Mouse (Mus musculus) bone marrow macrophage, adult 2 months (primary cell): ENCODE measurements around the gene Ppp2r2c. TPM values are rescaled to one million over a fixed set of nuclear protein-coding genes. Genes with fewer than 3 reads are reported as not detected.

ENCODE experiments used
- H3K27ac ChIP-seq: 2 replicates; pipeline ENCODE4 v1.5.1; 2012; ENCODE audit warnings: low read depth, low read length; ENCODE audit not compliant: insufficient read depth
- H3K4me1 ChIP-seq: 2 replicates; pipeline ENCODE4 v1.6.1; 2012; ENCODE audit warnings: low read length; ENCODE audit not compliant: control insufficient read depth, insufficient read depth
- H3K4me3 ChIP-seq: 2 replicates; pipeline ENCODE4 v1.5.1; 2012; ENCODE audit warnings: mild to moderate bottlenecking, low read length, moderate library complexity; ENCODE audit not compliant: insufficient read depth
- CTCF ChIP-seq: IDR thresholded peaks from 2 replicates; pipeline ENCODE4 v1.5.1; 2012; ENCODE audit warnings: low read depth, mild to moderate bottlenecking, low read length, moderate library complexity
- POLR2A ChIP-seq: IDR thresholded peaks from 2 replicates; pipeline ENCODE4 v1.6.1; 2012; ENCODE audit warnings: mild to moderate bottlenecking, low read depth, low read length, borderline replicate concordance
- polyA plus RNA-seq: library from polyadenylated mRNA; stranded (reverse); fragments of >200 nt; gene quantifications from 2 replicates; pipeline ENCODE4 v1.2.4, GENCODE M21; 2012; ENCODE audit not compliant: missing spikeins, insufficient read depth, insufficient read length

Ppp2r2c gene
- not detected in 2 replicates for polyA plus RNA-seq

DNA sequence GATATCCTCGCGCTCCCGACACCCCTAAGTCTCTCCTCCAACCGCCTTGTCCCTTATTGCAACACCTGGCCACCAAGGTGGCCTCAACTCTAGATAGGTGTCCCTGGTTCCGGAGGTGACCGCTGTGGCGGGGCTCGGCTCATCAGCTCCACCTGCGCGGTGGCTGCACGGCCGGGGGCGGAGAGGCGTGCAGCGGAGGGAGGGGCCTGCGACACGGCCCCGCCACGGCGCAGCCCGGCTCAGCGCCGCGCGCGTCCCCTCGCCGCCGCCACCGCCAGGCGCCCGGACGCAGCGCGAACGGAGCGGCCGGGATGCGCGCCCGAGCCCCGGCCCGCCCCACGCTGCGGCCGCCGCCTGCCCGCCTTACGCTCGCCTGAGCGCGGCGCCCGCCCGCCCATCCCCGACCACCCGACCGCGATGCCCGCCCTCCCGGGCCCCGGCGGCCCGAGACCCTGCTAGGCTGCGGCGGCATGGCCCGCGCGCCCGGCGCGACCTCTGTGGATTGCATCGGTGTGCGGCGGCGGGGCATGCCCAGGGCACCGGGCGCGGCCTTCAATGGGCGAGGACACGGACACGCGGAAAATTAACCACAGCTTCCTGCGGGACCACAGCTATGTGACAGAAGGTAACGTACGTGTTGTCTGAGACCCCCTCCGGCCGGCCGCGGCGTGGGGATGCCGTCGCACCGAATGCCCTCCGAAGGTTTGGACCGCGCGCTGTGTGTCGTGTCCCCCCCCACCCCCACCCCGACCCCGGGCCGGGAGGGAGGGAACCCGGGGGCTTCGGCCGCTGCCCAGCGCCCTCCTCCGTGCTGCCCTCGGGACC is at the start of gene Ppp2r2c:
TSS of gene Ppp2r2c (plus strand) at position 248 of the 825 bp plus-strand sequence.
- H3K4me1 ChIP-seq = no peaks in the 10 kb centered on the region
- H3K27ac ChIP-seq = no peak within 1 kb of the TSS
- H3K4me3 ChIP-seq = no peak within 1 kb of the TSS
- TF ChIP-seq POLR2A (no peak), CTCF (no peak)

DNA sequence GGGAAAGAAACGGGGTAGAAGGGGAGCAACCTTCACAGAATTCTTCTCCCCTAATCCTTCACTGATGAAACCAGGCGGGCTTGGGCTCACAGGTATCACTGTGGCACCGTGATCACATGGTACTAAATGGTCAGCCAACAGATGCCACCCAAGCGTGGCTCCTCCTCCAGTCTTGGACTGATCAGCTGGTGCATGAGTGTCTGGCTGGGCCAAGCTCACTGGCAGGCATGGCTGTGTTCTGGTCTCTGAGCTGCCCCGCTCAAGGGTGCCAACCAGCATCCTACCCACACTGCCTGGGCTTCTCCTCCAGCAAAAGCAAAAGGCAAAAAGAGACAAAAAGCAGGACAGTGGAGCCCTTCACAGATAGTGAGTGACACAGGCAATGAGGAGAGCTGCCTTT is 48.6 kb upstream of the Ppp2r2c start:
- no peak overlapping the region for H3K4me3 ChIP-seq
- peaks cover 9% of the 10 kb centered on the region for H3K4me1 ChIP-seq
- TF ChIP-seq POLR2A (no peak), CTCF (no peak)
- no peak overlapping the region for H3K27ac ChIP-seq

DNA sequence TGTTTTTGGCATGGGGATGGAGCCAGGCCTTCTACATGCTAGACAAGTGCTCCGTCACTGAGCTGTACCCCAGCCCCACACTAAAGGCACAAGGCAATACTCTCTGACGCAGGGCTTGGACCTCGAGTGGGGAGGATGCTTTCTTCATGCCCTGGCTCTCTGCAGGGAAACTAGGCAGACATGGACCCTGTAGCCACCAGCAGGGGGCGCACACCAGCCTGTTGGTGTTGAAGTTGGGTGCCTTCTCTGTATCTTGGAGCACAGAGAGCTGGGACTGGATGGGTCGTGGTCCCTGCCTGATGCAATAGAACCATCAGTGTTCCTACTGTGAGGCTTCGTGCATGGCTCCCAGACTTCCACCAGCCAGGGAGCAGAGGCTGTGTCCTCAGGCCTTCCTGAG is 48.2 kb upstream of the Ppp2r2c start:
- no peak overlapping the region for H3K4me3 ChIP-seq
- TF ChIP-seq CTCF (peak; percentile 84), POLR2A (no peak)
- H3K4me1 ChIP-seq = peaks cover 5% of the 10 kb centered on the region
- no peak overlapping the region for H3K27ac ChIP-seq

DNA sequence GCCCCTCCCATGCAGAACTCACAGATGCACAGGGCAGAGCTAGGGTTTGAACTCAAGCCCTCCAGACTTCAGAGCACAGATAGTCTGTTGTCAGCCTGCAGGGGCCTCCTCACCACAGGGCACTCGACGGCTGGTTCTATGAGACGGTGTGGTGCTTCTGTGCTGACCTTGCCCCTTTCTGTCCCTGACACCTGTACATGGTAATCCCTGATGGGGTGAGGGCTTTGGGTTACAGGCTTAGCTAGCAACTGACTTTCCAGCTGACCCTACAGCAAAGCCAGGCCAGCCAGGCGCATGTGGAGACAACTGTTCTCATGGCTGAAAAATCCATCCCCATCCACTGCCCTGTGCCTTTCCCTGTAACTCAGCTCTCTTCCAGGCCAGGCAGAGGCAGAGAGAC is 45.4 kb upstream of the Ppp2r2c start:
- TF ChIP-seq POLR2A (no peak), CTCF (no peak)
- Histone ChIP-seq H3K4me3 (no peak overlapping the region), H3K4me1 (no peaks in the 10 kb centered on the region), H3K27ac (no peak overlapping the region)

DNA sequence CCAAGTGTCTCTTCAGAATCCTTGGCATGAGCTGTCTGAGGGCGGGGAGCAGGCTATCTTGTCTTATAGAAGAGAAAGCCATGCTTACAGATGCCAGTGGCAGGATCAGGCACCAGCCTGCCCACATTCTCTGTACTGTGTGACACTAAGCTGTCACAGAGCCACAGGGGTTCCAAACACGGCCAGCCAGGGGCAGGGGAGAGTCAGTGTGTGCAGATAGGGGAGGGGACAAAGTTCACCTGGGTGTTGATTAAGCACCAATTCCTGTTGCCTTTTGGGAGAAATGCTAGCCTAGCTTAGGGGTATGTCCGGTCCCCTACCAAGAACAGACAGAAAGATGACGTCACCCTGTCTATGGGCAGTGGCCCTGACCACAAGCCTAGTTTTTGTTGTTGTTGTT is 39.2 kb upstream of the Ppp2r2c start:
- H3K4me1 ChIP-seq = peaks cover 12% of the 10 kb centered on the region
- H3K27ac ChIP-seq = no peak overlapping the region
- no peak overlapping the region for H3K4me3 ChIP-seq
- no peak for TF ChIP-seq POLR2A

DNA sequence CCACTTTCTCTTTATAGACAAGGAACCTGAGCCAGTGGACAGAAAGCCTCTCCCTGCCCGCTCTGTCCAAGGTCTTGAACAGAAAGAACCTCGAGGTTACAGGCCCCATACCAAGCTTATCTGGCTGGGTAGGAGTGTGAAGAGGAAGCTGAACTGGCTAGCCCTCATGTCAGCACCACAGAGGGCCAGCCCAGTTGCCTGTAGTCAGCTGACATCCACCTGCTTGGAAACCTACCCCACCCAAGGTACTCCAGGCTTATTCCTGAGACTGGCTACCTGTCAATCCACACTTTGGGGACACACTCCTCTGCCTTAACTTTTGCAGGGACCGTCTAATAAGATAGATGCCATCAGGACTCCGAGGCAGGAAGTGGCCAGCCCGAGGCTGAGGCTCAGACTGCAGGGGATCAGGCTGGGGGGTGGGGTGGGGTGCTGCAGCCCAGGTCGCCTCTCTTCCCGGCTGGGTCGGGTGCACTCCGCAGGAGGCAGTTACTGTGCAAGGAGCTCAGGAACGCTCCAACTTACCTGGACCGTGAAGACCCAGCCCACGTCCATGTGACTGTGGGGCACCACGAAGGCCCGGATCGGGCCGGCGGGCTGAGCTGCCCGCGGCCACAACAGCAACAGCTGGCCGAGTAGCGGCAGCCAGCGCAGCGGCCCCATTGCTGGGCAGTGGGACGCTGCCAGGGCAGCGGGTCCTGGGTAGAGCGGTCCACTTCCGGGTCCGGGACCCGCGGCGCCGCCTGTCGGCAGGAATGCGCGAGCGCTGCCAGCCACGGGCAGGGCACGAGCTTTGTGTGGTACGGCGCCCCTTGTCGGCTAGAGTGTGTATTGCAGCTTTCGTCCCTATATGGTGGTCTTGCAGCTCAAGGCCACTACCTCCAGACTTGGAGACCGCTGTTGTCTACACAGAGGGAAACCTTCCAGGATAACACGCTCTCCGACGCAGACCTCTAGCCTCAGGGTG is 38.1 kb upstream of the Ppp2r2c start, which contains the start of gene Man2b2:
TSS of gene Man2b2 (minus strand) at position 741 of the 967 bp plus-strand sequence.
- peak within 1 kb of the TSS; percentile 80 for H3K4me3 ChIP-seq
- H3K27ac ChIP-seq = peak within 1 kb of the TSS; percentile 48
- H3K4me1 ChIP-seq = peaks cover 12% of the 10 kb centered on the region
- no peak for TF ChIP-seq POLR2A
- peak; percentile 94 for TF ChIP-seq CTCF

DNA sequence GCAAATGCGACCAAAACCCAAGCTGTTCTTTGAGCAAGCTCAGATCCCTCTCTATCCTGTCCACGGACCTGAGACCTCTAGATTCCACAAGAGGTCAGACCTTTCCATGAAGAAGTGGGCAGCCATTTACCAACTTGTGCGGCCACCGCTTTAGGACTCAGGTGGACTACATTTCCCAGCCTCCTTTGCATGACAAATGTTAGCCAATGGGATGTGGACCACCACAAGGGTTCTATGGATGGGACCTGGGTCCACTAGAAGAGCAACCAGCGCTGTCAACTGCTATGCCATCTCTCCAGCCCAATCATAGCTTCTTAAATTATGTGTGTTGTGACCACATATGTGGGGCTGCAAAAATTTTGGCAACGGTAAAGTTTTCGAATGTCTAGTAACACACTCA is 37.0 kb upstream of the Ppp2r2c start:
- no peak for TF ChIP-seq POLR2A
- TF ChIP-seq CTCF = no peak
- H3K4me3 ChIP-seq = no peak overlapping the region
- peaks cover 12% of the 10 kb centered on the region for H3K4me1 ChIP-seq
- H3K27ac ChIP-seq = no peak overlapping the region

DNA sequence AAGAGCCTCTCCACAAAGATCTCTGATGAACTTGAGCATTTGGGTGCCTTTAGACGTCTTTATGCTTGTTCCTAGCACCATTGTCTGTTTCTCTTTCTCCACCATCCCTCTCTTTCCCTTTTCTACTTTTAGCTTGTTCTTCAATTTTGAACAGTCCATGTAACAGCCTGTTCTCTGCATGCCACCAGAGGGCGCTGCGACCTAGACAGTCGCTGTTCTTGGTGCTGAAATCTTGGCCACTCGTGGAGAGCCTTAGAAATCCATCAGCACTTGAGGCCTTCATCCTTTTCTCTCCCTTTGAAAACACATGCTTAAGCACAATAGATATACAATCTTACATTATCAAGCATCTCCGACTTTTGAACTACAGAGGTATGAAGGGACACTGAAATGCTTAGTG is 32.4 kb upstream of the Ppp2r2c start:
- Histone ChIP-seq H3K4me3 (no peak overlapping the region), H3K4me1 (peaks cover 2% of the 10 kb centered on the region; the same call in 1 of the 2 replicates), H3K27ac (no peak overlapping the region)
- TF ChIP-seq CTCF (peak; percentile 99), POLR2A (no peak)

DNA sequence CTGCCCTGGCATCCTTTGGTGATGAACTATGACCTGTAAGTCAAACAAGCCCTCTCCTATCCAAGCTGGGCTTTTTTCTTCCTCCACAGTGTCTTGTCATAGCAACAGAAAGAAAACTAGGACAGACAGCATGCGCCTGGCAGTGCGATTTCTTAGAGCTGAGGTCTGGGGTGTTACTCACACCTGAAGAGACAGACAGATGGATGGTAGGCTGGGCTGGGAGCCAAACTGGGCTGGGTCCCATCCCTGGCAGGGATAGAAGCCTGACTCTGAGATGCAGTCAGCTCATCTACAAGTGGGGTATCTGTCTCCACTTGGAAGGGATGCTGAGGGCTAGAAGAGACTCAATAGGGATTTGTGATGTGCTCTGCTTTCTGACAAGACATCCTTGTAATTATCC is 29.3 kb upstream of the Ppp2r2c start:
- Histone ChIP-seq H3K27ac (no peak overlapping the region), H3K4me3 (no peak overlapping the region), H3K4me1 (no peaks in the 10 kb centered on the region)
- no peak for TF ChIP-seq CTCF
- TF ChIP-seq POLR2A = no peak

DNA sequence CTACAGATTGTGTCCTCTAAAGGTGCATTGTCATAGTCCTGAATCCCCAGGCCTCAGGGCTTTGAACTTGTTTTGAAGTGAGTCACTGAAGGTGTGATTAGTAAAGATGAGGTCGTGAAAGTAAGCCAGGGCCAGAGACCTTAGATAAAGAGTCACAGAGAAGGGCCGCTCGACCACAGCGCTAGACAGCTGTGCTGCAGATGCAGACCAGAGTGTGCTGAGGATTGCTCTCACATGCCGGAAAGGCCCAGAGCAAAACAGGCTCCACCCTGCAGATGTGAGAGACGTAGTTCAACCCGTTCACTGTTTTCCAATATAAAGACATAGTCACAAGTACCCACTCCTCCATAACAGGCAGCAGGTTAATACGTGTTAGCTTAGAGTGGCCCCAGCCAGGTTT is 28.7 kb upstream of the Ppp2r2c start:
- Histone ChIP-seq H3K4me1 (no peaks in the 10 kb centered on the region), H3K4me3 (no peak overlapping the region), H3K27ac (no peak overlapping the region)
- TF ChIP-seq CTCF (no peak), POLR2A (no peak)
